Mouse (Mus musculus): ENCODE results near the gene Elavl1. TPM values are rescaled to one million over a fixed set of nuclear protein-coding genes. Genes with fewer than 3 reads are reported as not detected.
"Not testable (repeated sequence)": the region's sequence is repeated elsewhere in the genome, so short reads cannot be mapped to it uniquely, and the experiment has no call there.

The Elavl1 gene
- polyA plus RNA-seq, 1 experiment = 21.7 TPM

DNA sequence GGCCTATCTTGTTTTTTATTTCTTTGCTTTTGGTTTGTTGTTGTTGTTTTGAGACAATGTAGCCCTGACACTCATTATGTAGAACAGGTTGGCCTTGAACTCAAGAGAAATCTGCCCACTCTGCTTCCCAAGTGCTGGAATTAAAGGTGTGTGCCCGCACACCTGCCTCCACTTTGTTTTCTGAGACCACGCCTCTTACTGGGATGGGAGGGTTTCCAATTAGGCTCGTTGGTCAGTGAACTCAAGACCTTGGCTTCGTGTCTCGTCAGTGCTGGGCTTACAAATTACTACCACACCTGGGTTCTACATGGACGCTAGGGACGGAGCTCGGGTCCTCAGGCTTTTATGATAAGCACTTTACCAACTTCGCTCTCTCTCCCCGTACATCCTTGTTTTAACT lies 30.2 kb upstream of the Elavl1 start:
- TF ChIP-seq CTCF (IDR thresholded peaks at IDR 0.05; ENCODE audit: control insufficient read depth, insufficient read depth, low read length) (no peak), POLR2A (IDR thresholded peaks at IDR 0.05; ENCODE audit: borderline replicate concordance, control insufficient read depth, low read depth, low read length) (no peak)
- no peak overlapping the region for H3K27ac ChIP-seq (ENCODE audit: control insufficient read depth, insufficient read depth, low read depth, low read length, poor library complexity)
- 88% methylated on average over 10 of the region's 10 CpGs for WGBS
- no peaks in the 10 kb centered on the region; the same call in 1 of the 2 replicates for H3K4me1 ChIP-seq (ENCODE audit: control insufficient read depth, insufficient read depth, low read length)
- H3K4me3 ChIP-seq (replicated peaks; ENCODE audit: control insufficient read depth, low read depth, low read length) = no peak overlapping the region

GRCm38 (mm10) chr8:4354516-4354915 lies 29.3 kb upstream of the Elavl1 start:
- Histone ChIP-seq H3K4me1 (ENCODE audit: control insufficient read depth, insufficient read depth, low read length) (no peaks in the 10 kb centered on the region; the same call in 1 of the 2 replicates), H3K27ac (ENCODE audit: control insufficient read depth, insufficient read depth, low read depth, low read length, poor library complexity) (no peak overlapping the region), H3K4me3 (replicated peaks; ENCODE audit: control insufficient read depth, low read depth, low read length) (no peak overlapping the region)
- no peak for TF ChIP-seq POLR2A (IDR thresholded peaks at IDR 0.05; ENCODE audit: borderline replicate concordance, control insufficient read depth, low read depth, low read length)
- TF ChIP-seq CTCF (IDR thresholded peaks at IDR 0.05; ENCODE audit: control insufficient read depth, insufficient read depth, low read length) = no peak
- 75% methylated on average over 1 of the region's 1 CpGs for whole genome bisulfite sequencing

- no peak for TF ChIP-seq CTCF (IDR thresholded peaks at IDR 0.05; ENCODE audit: control insufficient read depth, insufficient read depth, low read length)
- TF ChIP-seq POLR2A (IDR thresholded peaks at IDR 0.05; ENCODE audit: borderline replicate concordance, control insufficient read depth, low read depth, low read length) = no peak
- Histone ChIP-seq H3K27ac (ENCODE audit: control insufficient read depth, insufficient read depth, low read depth, low read length, poor library complexity) (no peak overlapping the region), H3K4me1 (ENCODE audit: control insufficient read depth, insufficient read depth, low read length) (no peaks in the 10 kb centered on the region; the same call in 1 of the 2 replicates), H3K4me3 (replicated peaks; ENCODE audit: control insufficient read depth, low read depth, low read length) (no peak overlapping the region)
- 81% methylated on average over 4 of the region's 4 CpGs for WGBS
These were observed 28.5 kb upstream of the Elavl1 start for GRCm38 (mm10) chr8:4353741-4354140.

DNA sequence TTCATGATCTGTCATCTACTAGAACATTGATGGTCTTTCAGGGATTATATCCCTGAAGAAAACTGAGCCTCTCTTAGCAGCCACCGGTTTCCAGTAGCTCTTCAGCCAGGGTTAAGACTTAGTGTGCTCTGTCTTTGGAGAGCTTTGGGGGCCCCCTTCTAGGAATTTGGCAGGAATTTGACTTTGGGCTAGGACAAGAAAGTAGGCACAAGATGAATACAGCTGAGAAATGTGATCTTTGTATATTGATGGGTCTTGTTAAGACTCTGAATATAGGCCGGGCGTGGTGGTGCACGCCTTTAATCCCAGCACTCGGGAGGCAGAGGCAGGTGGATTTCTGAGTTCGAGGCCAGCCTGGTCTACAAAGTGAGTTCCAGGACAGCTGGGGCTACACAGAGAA lies 27.3 kb upstream of the Elavl1 start:
- H3K4me1 ChIP-seq (ENCODE audit: control insufficient read depth, insufficient read depth, low read length); H3K27ac ChIP-seq (ENCODE audit: control insufficient read depth, insufficient read depth, low read depth, low read length, poor library complexity); H3K4me3 ChIP-seq (replicated peaks; ENCODE audit: control insufficient read depth, low read depth, low read length): not testable (repeated sequence)
- 83% methylated on average over 6 of the region's 6 CpGs for WGBS

GRCm38 (mm10) chr8:4350618-4351017 lies 25.4 kb upstream of the Elavl1 start:
- 82% methylated on average over 3 of the region's 3 CpGs for WGBS
- Histone ChIP-seq H3K27ac (ENCODE audit: control insufficient read depth, insufficient read depth, low read depth, low read length, poor library complexity) (no peak overlapping the region), H3K4me3 (replicated peaks; ENCODE audit: control insufficient read depth, low read depth, low read length) (no peak overlapping the region), H3K4me1 (ENCODE audit: control insufficient read depth, insufficient read depth, low read length) (no peaks in the 10 kb centered on the region; the same call in 1 of the 2 replicates)
- no peak for TF ChIP-seq CTCF (IDR thresholded peaks at IDR 0.05; ENCODE audit: control insufficient read depth, insufficient read depth, low read length)

- H3K4me1 ChIP-seq (ENCODE audit: control insufficient read depth, insufficient read depth, low read length) = no peaks in the 10 kb centered on the region; the same call in 1 of the 2 replicates
- no peak for TF ChIP-seq POLR2A (IDR thresholded peaks at IDR 0.05; ENCODE audit: borderline replicate concordance, control insufficient read depth, low read depth, low read length)
- TF ChIP-seq CTCF (IDR thresholded peaks at IDR 0.05; ENCODE audit: control insufficient read depth, insufficient read depth, low read length) = no peak
- H3K4me3 ChIP-seq (replicated peaks; ENCODE audit: control insufficient read depth, low read depth, low read length) = no peak overlapping the region
- WGBS = 86% methylated on average over 1 of the region's 1 CpGs
- no peak overlapping the region for H3K27ac ChIP-seq (ENCODE audit: control insufficient read depth, insufficient read depth, low read depth, low read length, poor library complexity)
These were observed 24.1 kb upstream of the Elavl1 start for GRCm38 (mm10) chr8:4349335-4349734.

GRCm38 (mm10) chr8:4348275-4348674 lies 23.1 kb upstream of the Elavl1 start:
- no peak for TF ChIP-seq CTCF (IDR thresholded peaks at IDR 0.05; ENCODE audit: control insufficient read depth, insufficient read depth, low read length)
- no peaks in the 10 kb centered on the region; the same call in 1 of the 2 replicates for H3K4me1 ChIP-seq (ENCODE audit: control insufficient read depth, insufficient read depth, low read length)
- WGBS = 20% methylated on average over 12 of the region's 12 CpGs
- H3K27ac ChIP-seq (ENCODE audit: control insufficient read depth, insufficient read depth, low read depth, low read length, poor library complexity) = peak overlapping the region; percentile 64
- peak overlapping the region; percentile 37 for H3K4me3 ChIP-seq (replicated peaks; ENCODE audit: control insufficient read depth, low read depth, low read length)

DNA sequence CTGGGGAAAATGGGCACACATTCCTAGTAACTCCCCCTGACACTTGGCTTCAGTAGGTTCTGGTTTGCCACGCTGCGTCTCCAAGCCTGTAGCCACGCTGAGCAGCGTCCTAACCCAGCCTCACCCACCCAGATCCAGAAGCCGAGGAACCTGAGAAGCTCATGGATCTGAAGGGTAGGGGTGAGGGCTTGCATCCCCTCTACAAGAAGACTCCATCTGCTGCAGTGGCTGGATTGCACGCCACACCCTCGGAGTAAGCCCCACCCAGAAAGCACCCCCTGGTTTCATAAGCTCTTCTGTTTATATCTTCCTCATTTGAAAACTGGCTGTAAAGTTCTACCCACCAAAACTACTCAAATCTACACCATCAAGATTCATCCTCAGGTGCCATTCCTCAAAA lies 22.4 kb upstream of the Elavl1 start:
- 39% methylated on average over 7 of the region's 7 CpGs for WGBS

GRCm38 (mm10) chr8:4340207-4340606 lies 15.0 kb upstream of the Elavl1 start:
- Histone ChIP-seq H3K4me1 (ENCODE audit: control insufficient read depth, insufficient read depth, low read length) (no peaks in the 10 kb centered on the region), H3K4me3 (replicated peaks; ENCODE audit: control insufficient read depth, low read depth, low read length) (no peak overlapping the region), H3K27ac (ENCODE audit: control insufficient read depth, insufficient read depth, low read depth, low read length, poor library complexity) (no peak overlapping the region)
- WGBS = 81% methylated on average over 3 of the region's 3 CpGs
- TF ChIP-seq POLR2A (IDR thresholded peaks at IDR 0.05; ENCODE audit: borderline replicate concordance, control insufficient read depth, low read depth, low read length) (no peak), CTCF (IDR thresholded peaks at IDR 0.05; ENCODE audit: control insufficient read depth, insufficient read depth, low read length) (no peak)

More for the DNA sequence above, 22.4 kb upstream of the Elavl1 start:
- no peaks in the 10 kb centered on the region; the same call in 1 of the 2 replicates for H3K4me1 ChIP-seq (ENCODE audit: control insufficient read depth, insufficient read depth, low read length)
- peak overlapping the region; percentile 64; the same call in 1 of the 2 replicates for H3K27ac ChIP-seq (ENCODE audit: control insufficient read depth, insufficient read depth, low read depth, low read length, poor library complexity)
- no peak for TF ChIP-seq POLR2A (IDR thresholded peaks at IDR 0.05; ENCODE audit: borderline replicate concordance, control insufficient read depth, low read depth, low read length)
- no peak for TF ChIP-seq CTCF (IDR thresholded peaks at IDR 0.05; ENCODE audit: control insufficient read depth, insufficient read depth, low read length)
- peak overlapping the region; percentile 14 for H3K4me3 ChIP-seq (replicated peaks; ENCODE audit: control insufficient read depth, low read depth, low read length)

Data from bone marrow, adult 2 months (tissue).